Mouse (Mus musculus) liver, adult 2 months (tissue): ENCODE data around the gene Bhlhe40.

Experiments used
- CTCF ChIP-seq: fragments of 200-500 bp; IDR thresholded peaks from 2 replicates; pipeline ENCODE4 v1.5.1; 2011; ENCODE audit warnings: low read depth, low read length, control low read depth
- POLR2A ChIP-seq: fragments of 200-500 bp; IDR thresholded peaks from 2 replicates; pipeline ENCODE4 v1.6.1; 2011; ENCODE audit warnings: low read length, control low read depth; ENCODE audit not compliant: insufficient read depth; ENCODE audit errors: extremely low read depth

GRCm38 (mm10) chr6:108706994-108707645, 46.7 kb downstream of the Bhlhe40 start:
- TF ChIP-seq POLR2A (no peak), CTCF (no peak)
